Mouse (Mus musculus) kidney, embryonic 14.5 days (tissue): ENCODE data around the gene Mtch1. TPM values are rescaled to one million over a fixed set of nuclear protein-coding genes. Genes with fewer than 3 reads are reported as not detected.

Experiments
- ATAC-seq: fragments of 200-750 bp; cut with Nextera tagmentation; 2 replicates; pipeline ENCODE4 v1.8.0; 2017; ENCODE audit warnings: moderate number of reproducible peaks, mild to moderate bottlenecking, moderate TSS enrichment, moderate library complexity; ENCODE audit not compliant: low FRiP score, low TSS enrichment
- H3K27ac ChIP-seq: fragments of 300-500 bp; sonication (generic); 2 replicates; pipeline ENCODE4 v1.5.1; 2014; ENCODE audit warnings: low read depth, mild to moderate bottlenecking, low read length, moderate library complexity, mixed read lengths
- H3K27me3 ChIP-seq: fragments of 300-500 bp; sonication (generic); 2 replicates; pipeline ENCODE4 v1.6.1; 2014; ENCODE audit warnings: mild to moderate bottlenecking, low read length; ENCODE audit not compliant: control insufficient read depth, insufficient read depth
- H3K36me3 ChIP-seq: fragments of 300-500 bp; sonication (generic); 2 replicates; pipeline ENCODE4 v1.6.1; 2014; ENCODE audit warnings: low read length, mixed read lengths; ENCODE audit not compliant: control insufficient read depth, insufficient read depth
- H3K4me1 ChIP-seq: fragments of 300-500 bp; sonication (generic); 2 replicates; pipeline ENCODE4 v1.6.1; 2014; ENCODE audit warnings: low read length, mixed read lengths; ENCODE audit not compliant: control insufficient read depth, insufficient read depth
- H3K4me2 ChIP-seq: fragments of 300-500 bp; sonication (generic); replicated peaks from 2 replicates; pipeline ENCODE4 v1.6.1; 2014; ENCODE audit warnings: low read depth, mild to moderate bottlenecking, low read length
- H3K4me3 ChIP-seq: fragments of 300-500 bp; sonication (generic); 2 replicates; pipeline ENCODE4 v1.5.1; 2014; ENCODE audit warnings: mild to moderate bottlenecking, low read length
- H3K9ac ChIP-seq: fragments of 300-500 bp; sonication (generic); 2 replicates; pipeline ENCODE4 v1.6.1; 2014; ENCODE audit warnings: low read depth, mild to moderate bottlenecking, low read length, moderate library complexity
- H3K9me3 ChIP-seq: fragments of 300-500 bp; sonication (generic); 2 replicates; pipeline ENCODE4 v1.6.1; 2016; ENCODE audit warnings: low read length; ENCODE audit not compliant: control insufficient read depth
- WGBS: fragments of 180-500 bp; shearing (Covaris S2); extraction: QIAGEN DNeasy Blood & Tissue Kit; methylation state at CpG from one replicate; pipeline ENCODE4 v1.1.7; 2014; 5-methylcytosine and 5-hydroxymethylcytosine counted together
- polyA plus RNA-seq: library from polyadenylated mRNA; unstranded; fragments of >200 nt; fragmentation: Nextera tagmentation; extraction: Ambion mirVana; gene quantifications from 2 replicates; pipeline ENCODE4 v1.2.1, GENCODE M21; 2014

The Mtch1 gene
- polyA plus RNA-seq, 1 experiment from 2014 or later, result 364 TPM

DNA sequence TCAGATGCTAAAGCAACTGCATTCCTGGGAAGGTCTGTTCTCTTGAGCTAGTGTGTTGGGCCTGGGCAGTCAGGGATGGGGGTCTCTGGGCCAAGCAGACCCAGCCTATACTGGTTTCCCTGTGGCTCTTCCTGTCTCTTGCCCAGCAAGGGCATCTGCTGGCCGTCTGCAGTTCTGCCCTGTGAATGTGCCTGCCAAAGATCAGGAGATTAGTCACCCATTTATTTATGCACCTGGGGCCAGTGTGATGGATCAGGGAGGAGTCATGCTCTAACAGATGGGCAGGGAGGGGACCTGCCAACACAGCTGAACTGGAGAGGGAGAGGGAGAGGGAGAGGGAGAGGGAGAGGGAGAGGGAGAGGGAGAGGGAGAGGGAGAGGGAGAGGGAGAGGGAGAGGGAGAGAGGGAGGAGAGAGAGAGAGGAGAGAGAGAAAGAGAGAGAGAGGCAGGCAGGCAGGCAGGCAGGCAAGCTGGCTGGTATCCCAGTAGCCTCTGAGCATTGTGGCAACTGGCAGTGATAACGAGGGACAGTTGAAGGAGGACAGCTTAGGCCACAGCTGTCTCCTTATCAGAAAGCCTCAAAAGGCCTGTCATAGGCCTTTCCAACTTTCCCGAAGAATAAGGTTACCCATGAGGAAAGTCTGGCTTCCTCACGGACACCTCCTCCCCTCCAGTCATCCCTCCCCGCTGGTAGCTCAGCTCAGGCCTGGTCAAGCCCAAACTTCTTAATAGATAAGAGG lies 16.9 kb downstream of the Mtch1 start:
- Histone ChIP-seq H3K4me2 (no peak overlapping the region), H3K4me1 (peaks cover 12% of the 10 kb centered on the region), H3K27me3 (peaks cover 11% of the 10 kb centered on the region), H3K9ac (no peak overlapping the region), H3K27ac (peak overlapping the region; percentile 56), H3K36me3 (peaks cover 37% of the 10 kb centered on the region), H3K9me3 (no peaks in the 10 kb centered on the region), H3K4me3 (no peak overlapping the region)
- peak; percentile 37; the same call in 1 of the 2 replicates for ATAC-seq
- WGBS, result 29% methylated on average over 5 of the region's 5 CpGs

- H3K9ac ChIP-seq, result no peak overlapping the region
- H3K4me3 ChIP-seq, result no peak overlapping the region
- no peak for ATAC-seq
- no peaks in the 10 kb centered on the region for H3K9me3 ChIP-seq
- H3K4me2 ChIP-seq, result no peak overlapping the region
- peaks cover 15% of the 10 kb centered on the region for H3K27me3 ChIP-seq
- peaks cover 12% of the 10 kb centered on the region for H3K4me1 ChIP-seq
- no peak overlapping the region for H3K27ac ChIP-seq
- H3K36me3 ChIP-seq, result peaks cover 31% of the 10 kb centered on the region
- 89% methylated on average over 3 of the region's 3 CpGs for WGBS
These were observed 17.5 kb downstream of the Mtch1 start for GRCm38 (mm10) chr17:29330221-29330620.

- no peak overlapping the region for H3K4me3 ChIP-seq
- no peak for ATAC-seq
- WGBS, result 74% methylated on average over 9 of the region's 9 CpGs
These were observed 20.0 kb downstream of the Mtch1 start for GRCm38 (mm10) chr17:29327691-29328090.

DNA sequence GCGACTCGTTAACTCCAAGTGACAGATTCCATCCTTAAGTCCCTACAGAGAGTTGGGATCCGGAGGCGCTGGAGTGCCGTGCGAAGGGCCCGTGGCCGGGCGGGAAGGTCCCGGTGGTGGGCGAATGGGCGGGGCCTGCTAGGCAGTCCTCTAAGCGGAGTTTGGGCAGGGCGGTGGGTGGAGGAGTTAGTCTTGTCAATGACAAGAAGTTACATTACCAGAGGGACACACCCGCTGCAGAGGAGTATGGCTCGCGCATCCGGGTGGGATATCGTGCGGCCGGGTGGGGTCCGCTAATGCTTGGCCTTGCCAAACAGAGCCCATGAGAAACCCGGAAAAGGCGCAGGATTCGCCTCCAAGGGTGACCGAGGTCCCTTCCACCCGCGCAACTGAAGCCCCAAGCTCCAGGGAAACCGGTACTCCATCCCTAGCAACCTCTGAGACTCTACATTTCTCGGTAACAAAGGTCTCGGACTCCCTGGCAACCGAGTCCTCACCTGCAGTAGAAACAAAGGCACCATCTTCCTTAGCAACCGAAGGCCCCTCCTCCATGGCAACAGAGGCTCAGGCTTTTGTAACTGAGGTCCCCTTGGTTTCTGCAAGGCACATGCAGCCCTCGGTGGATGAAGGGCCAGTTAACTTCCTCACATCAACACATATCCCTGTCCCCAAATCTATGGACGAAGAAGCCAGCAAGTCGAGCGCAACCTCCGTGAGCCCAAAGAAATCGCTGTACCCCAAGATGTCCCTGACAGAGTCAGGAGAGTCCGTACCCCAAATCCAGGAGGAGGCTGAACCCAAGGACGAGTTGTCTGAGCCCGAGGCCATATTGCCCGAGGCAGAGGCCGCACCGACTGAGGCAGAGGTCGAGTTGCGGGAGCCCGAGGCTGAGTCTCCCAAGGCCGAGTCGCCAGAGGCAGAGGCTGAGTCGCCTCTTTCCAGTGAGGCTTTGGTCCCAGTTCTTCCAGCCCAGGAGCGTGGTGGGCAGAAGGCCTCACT lies 20.9 kb downstream of the Mtch1 start:
- ATAC-seq, result peak; percentile 12; the same call in 1 of the 2 replicates
- no peak overlapping the region for H3K27ac ChIP-seq
- peak overlapping the region; percentile 34 for H3K9ac ChIP-seq
- 18% methylated on average over 52 of the region's 52 CpGs for WGBS
- H3K9me3 ChIP-seq, result no peaks in the 10 kb centered on the region
- peak overlapping the region; percentile 68 for H3K4me2 ChIP-seq
- H3K36me3 ChIP-seq, result peaks cover 4% of the 10 kb centered on the region
- peaks cover 14% of the 10 kb centered on the region for H3K4me1 ChIP-seq
- H3K4me3 ChIP-seq, result peak overlapping the region; percentile 23
- peaks cover 26% of the 10 kb centered on the region for H3K27me3 ChIP-seq

More at GRCm38 (mm10) chr17:29327691-29328090, 20.0 kb downstream of the Mtch1 start:
- Histone ChIP-seq H3K27ac (no peak overlapping the region), H3K9ac (no peak overlapping the region), H3K4me2 (no peak overlapping the region), H3K9me3 (no peaks in the 10 kb centered on the region), H3K36me3 (peaks cover 12% of the 10 kb centered on the region), H3K27me3 (peaks cover 18% of the 10 kb centered on the region), H3K4me1 (peaks cover 14% of the 10 kb centered on the region)

DNA sequence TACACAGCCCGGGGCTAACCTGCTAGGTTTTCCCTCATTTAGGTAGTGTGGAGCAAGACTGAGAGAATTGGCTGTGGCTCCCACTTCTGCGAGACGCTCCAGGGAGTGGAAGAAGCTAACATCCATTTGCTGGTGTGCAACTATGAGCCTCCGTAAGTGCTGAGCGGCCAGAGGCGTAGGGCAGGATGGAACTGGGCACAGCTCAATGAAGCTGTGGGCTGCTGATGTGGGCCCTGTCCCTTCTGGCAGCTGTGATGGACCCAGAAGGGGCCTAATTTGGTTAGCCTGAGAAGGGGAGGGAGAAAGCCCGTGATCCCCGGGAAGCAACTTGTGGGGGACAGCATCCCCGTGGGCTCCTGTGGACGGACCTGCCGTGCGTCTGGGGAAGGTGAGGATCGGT lies 21.9 kb downstream of the Mtch1 start:
- 65% methylated on average over 13 of the region's 13 CpGs for WGBS
- ATAC-seq, result no peak
- no peak overlapping the region for H3K4me3 ChIP-seq
- no peaks in the 10 kb centered on the region for H3K9me3 ChIP-seq
- peaks cover 34% of the 10 kb centered on the region for H3K27me3 ChIP-seq
- no peaks in the 10 kb centered on the region for H3K36me3 ChIP-seq
- no peak overlapping the region for H3K4me2 ChIP-seq
- H3K27ac ChIP-seq, result no peak overlapping the region
- H3K4me1 ChIP-seq, result peaks cover 14% of the 10 kb centered on the region
- H3K9ac ChIP-seq, result peak overlapping the region; percentile 34; the same call in 1 of the 2 replicates

- H3K4me2 ChIP-seq, result no peak overlapping the region
- no peaks in the 10 kb centered on the region for H3K9me3 ChIP-seq
- peaks cover 36% of the 10 kb centered on the region for H3K27me3 ChIP-seq
- no peak overlapping the region for H3K9ac ChIP-seq
- peaks cover 14% of the 10 kb centered on the region for H3K4me1 ChIP-seq
- ATAC-seq, result no peak
- no peak overlapping the region for H3K4me3 ChIP-seq
- 90% methylated on average over 3 of the region's 3 CpGs for WGBS
- no peaks in the 10 kb centered on the region for H3K36me3 ChIP-seq
- H3K27ac ChIP-seq, result no peak overlapping the region
These were observed 24.1 kb downstream of the Mtch1 start for GRCm38 (mm10) chr17:29323625-29324024.

- WGBS, result 13% methylated on average over 18 of the region's 18 CpGs
- H3K27me3 ChIP-seq, result peaks cover 36% of the 10 kb centered on the region
- peak overlapping the region; percentile 36 for H3K4me2 ChIP-seq
- H3K27ac ChIP-seq, result no peak overlapping the region
- no peaks in the 10 kb centered on the region for H3K9me3 ChIP-seq
- H3K36me3 ChIP-seq, result no peaks in the 10 kb centered on the region
- H3K4me3 ChIP-seq, result peak overlapping the region; percentile 17; the same call in 1 of the 2 replicates
- no peak overlapping the region for H3K9ac ChIP-seq
- peaks cover 14% of the 10 kb centered on the region for H3K4me1 ChIP-seq
- ATAC-seq, result peak; percentile 58; the same call in 1 of the 2 replicates
These were observed 25.2 kb downstream of the Mtch1 start for GRCm38 (mm10) chr17:29322603-29322962.

DNA sequence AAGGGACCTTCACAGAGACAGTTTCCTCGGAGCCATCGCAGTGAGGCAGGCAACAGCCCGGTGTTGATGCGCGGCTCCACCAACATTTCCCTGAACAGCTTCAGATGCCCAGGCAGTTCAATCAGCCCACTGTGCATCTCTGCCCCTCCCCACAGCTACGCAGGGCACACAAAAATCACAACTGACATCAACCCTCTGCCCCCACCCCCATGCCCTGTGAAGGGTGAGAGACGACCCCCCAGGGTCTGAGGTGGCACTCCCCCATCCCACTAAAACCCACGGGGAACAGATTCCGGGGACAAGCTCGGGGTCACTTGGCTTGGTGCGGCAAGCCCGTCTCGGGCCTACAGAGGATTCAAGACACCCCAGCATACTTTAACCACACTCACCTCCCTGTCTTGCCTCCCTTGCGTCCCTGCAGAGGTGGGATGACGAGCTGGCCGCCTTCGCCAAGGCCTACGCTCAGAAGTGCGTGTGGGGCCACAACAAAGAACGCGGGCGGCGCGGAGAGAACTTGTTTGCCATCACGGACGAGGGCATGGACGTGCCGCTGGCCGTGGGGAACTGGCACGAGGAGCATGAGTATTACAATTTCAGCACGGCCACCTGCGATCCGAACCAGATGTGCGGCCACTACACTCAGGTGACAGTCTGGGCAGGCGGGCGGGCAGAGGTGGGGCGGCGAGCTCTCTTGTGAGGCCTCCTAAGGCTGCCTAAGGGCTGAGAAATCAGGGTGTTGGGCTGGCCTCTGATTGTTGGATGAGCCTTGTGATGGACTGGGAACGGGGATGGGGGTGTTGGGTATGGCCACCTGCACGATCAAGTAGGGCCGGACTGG lies 25.8 kb downstream of the Mtch1 start:
- Histone ChIP-seq H3K27ac (no peak overlapping the region), H3K36me3 (no peaks in the 10 kb centered on the region), H3K4me1 (peaks cover 12% of the 10 kb centered on the region), H3K4me3 (peak overlapping the region; percentile 17; the same call in 1 of the 2 replicates), H3K27me3 (peaks cover 32% of the 10 kb centered on the region), H3K9ac (peak overlapping the region; percentile 18; the same call in 1 of the 2 replicates), H3K9me3 (no peaks in the 10 kb centered on the region), H3K4me2 (peak overlapping the region; percentile 36)
- WGBS, result 20% methylated on average over 41 of the region's 41 CpGs
- no peak; the same call in 1 of the 2 replicates for ATAC-seq
